Mouse (Mus musculus) heart, postnatal 0 days (tissue): Measurements from ENCODE around the gene Stoml3. TPM values are rescaled to one million over a fixed set of nuclear protein-coding genes. Genes with fewer than 3 reads are reported as not detected.

Experiments used
- ATAC-seq: fragments of 200-750 bp; cut with Nextera tagmentation; 2 replicates; pipeline ENCODE4 v1.8.0; 2017; ENCODE audit warnings: low read depth, moderate number of reproducible peaks, moderate library complexity; ENCODE audit not compliant: insufficient read depth
- DNase-seq: peaks from one replicate; pipeline ENCODE4 v3.0.0-alpha.2; 2016; ENCODE audit warnings: low spot score
- H3K27ac ChIP-seq: fragments of 300-500 bp; sonication (generic); 2 replicates; pipeline ENCODE4 v1.5.1; 2014; ENCODE audit warnings: low read depth, mild to moderate bottlenecking
- H3K27me3 ChIP-seq: fragments of 300-500 bp; sonication (generic); 2 replicates; pipeline ENCODE4 v1.6.1; 2014; ENCODE audit warnings: low read length, mixed read lengths; ENCODE audit not compliant: control insufficient read depth, insufficient read depth
- H3K36me3 ChIP-seq: fragments of 300-500 bp; sonication (generic); replicated peaks from 2 replicates; pipeline ENCODE4 v1.6.1; 2014; ENCODE audit warnings: low read length, mixed read lengths; ENCODE audit not compliant: control insufficient read depth, insufficient read depth
- H3K4me1 ChIP-seq: fragments of 300-500 bp; sonication (generic); 2 replicates; pipeline ENCODE4 v1.6.1; 2014; ENCODE audit warnings: antibody characterized with exemption; ENCODE audit not compliant: control insufficient read depth, insufficient read depth
- H3K4me2 ChIP-seq: fragments of 300-500 bp; sonication (generic); 2 replicates; pipeline ENCODE4 v1.6.1; 2014; ENCODE audit warnings: low read depth, mild to moderate bottlenecking, low read length, moderate library complexity
- H3K4me3 ChIP-seq: fragments of 300-500 bp; sonication (generic); 2 replicates; pipeline ENCODE4 v1.5.1; 2014; ENCODE audit warnings: low read depth, low read length
- H3K9ac ChIP-seq: fragments of 300-500 bp; sonication (generic); replicated peaks from 2 replicates; pipeline ENCODE4 v1.6.1; 2014; ENCODE audit warnings: low read depth, low read length, mixed read lengths
- H3K9me3 ChIP-seq: fragments of 300-500 bp; sonication (generic); replicated peaks from 2 replicates; pipeline ENCODE4 v1.6.1; 2016; ENCODE audit warnings: low read length; ENCODE audit not compliant: control insufficient read depth
- CTCF ChIP-seq: IDR thresholded peaks from 2 replicates; pipeline ENCODE4 v1.5.1; 2016; ENCODE audit warnings: antibody characterized with exemption, control low read depth, low read depth
- EP300 ChIP-seq: IDR thresholded peaks from 2 replicates; pipeline ENCODE4 v1.6.1; 2016; ENCODE audit warnings: antibody characterized with exemption, low read depth
- WGBS: fragments of 180-500 bp; shearing (Covaris S2); extraction: QIAGEN DNeasy Blood & Tissue Kit; methylation state at CpG from one replicate; pipeline ENCODE4 v1.1.7; 2014; 5-methylcytosine and 5-hydroxymethylcytosine counted together
- polyA plus RNA-seq: library from polyadenylated mRNA; unstranded; fragments of >200 nt; fragmentation: Nextera tagmentation; extraction: Ambion mirVana; gene quantifications from 2 replicates; pipeline ENCODE4 v1.2.1, GENCODE M21; 2015
- total RNA-seq: library from RNA; depleted of rRNA; stranded (reverse); fragments of >200 nt; gene quantifications from 2 replicates; pipeline ENCODE4 v1.2.3, GENCODE M21; 2014; ENCODE audit warnings: low replicate concordance

Stoml3 gene
- total and polyA plus RNA-seq, 2 experiments from 2014 or later: not detected

GRCm38 (mm10) chr3:53477468-53477867 is 11.0 kb upstream of the Stoml3 start:
- Histone ChIP-seq H3K36me3 (peaks cover 95% of the 10 kb centered on the region), H3K4me2 (no peak overlapping the region), H3K4me1 (no peaks in the 10 kb centered on the region), H3K9me3 (no peaks in the 10 kb centered on the region), H3K9ac (no peak overlapping the region), H3K27me3 (no peaks in the 10 kb centered on the region), H3K4me3 (no peak overlapping the region), H3K27ac (no peak overlapping the region)
- no peak for TF ChIP-seq EP300
- no peak for TF ChIP-seq CTCF
- 84% methylated on average over 17 of the region's 17 CpGs for WGBS
- DNase-seq (no peak), ATAC-seq (no peak)

- H3K27ac ChIP-seq: no peak overlapping the region
- 96% methylated on average over 30 of the region's 30 CpGs for WGBS
- DNase-seq: no peak
- TF ChIP-seq EP300: no peak
- no peak for TF ChIP-seq CTCF
- no peaks in the 10 kb centered on the region for H3K27me3 ChIP-seq
- no peak overlapping the region for H3K9ac ChIP-seq
- no peak overlapping the region for H3K4me2 ChIP-seq
- no peaks in the 10 kb centered on the region for H3K4me1 ChIP-seq
- no peak overlapping the region for H3K4me3 ChIP-seq
- H3K9me3 ChIP-seq: no peaks in the 10 kb centered on the region
- H3K36me3 ChIP-seq: peaks cover 85% of the 10 kb centered on the region
- no peak for ATAC-seq
These were observed 9.9 kb upstream of the Stoml3 start for GRCm38 (mm10) chr3:53478419-53479046.

GRCm38 (mm10) chr3:53483414-53484059 is 4.9 kb upstream of the Stoml3 start:
- no peak for TF ChIP-seq EP300
- no peak for TF ChIP-seq CTCF
- Histone ChIP-seq H3K9ac (no peak overlapping the region), H3K4me2 (no peak overlapping the region), H3K27me3 (no peaks in the 10 kb centered on the region), H3K9me3 (no peaks in the 10 kb centered on the region), H3K4me1 (peaks cover 16% of the 10 kb centered on the region), H3K4me3 (no peak overlapping the region), H3K27ac (no peak overlapping the region), H3K36me3 (peaks cover 38% of the 10 kb centered on the region)
- WGBS: 67% methylated on average over 8 of the region's 8 CpGs
- no peak for DNase-seq
- no peak for ATAC-seq

GRCm38 (mm10) chr3:53486561-53486960 is 1.9 kb upstream of the Stoml3 start:
- no peak for TF ChIP-seq EP300
- no peak for TF ChIP-seq CTCF
- no peak overlapping the region for H3K9ac ChIP-seq
- peak overlapping the region; percentile 53 for H3K27ac ChIP-seq

GRCm38 (mm10) chr3:53486996-53487576 is 1.4 kb upstream of the Stoml3 start:
- DNase-seq (peak; percentile 26), ATAC-seq (peak; percentile 60)
- Histone ChIP-seq H3K27me3 (no peaks in the 10 kb centered on the region), H3K9me3 (no peaks in the 10 kb centered on the region), H3K9ac (no peak overlapping the region), H3K27ac (peak overlapping the region; percentile 53; the same call in 1 of the 2 replicates), H3K36me3 (peaks cover 4% of the 10 kb centered on the region; the same call in 1 of the 2 replicates), H3K4me1 (peaks cover 16% of the 10 kb centered on the region), H3K4me2 (no peak overlapping the region), H3K4me3 (no peak overlapping the region)
- 40% methylated on average over 9 of the region's 9 CpGs for WGBS
- TF ChIP-seq EP300: no peak
- TF ChIP-seq CTCF: no peak

More at GRCm38 (mm10) chr3:53486561-53486960, 1.9 kb upstream of the Stoml3 start:
- Histone ChIP-seq H3K9me3 (no peaks in the 10 kb centered on the region), H3K4me3 (no peak overlapping the region), H3K4me2 (no peak overlapping the region), H3K27me3 (no peaks in the 10 kb centered on the region), H3K4me1 (peaks cover 16% of the 10 kb centered on the region), H3K36me3 (peaks cover 9% of the 10 kb centered on the region; the same call in 1 of the 2 replicates)
- 43% methylated on average over 10 of the region's 10 CpGs for WGBS
- DNase-seq (no peak), ATAC-seq (no peak)
